Mouse (Mus musculus) stomach, embryonic 16.5 days (tissue): ENCODE measurements around the gene Serinc1. TPM values are rescaled to one million over a fixed set of nuclear protein-coding genes. Genes with fewer than 3 reads are reported as not detected.

Experiments used
- polyA plus RNA-seq: library from polyadenylated mRNA; unstranded; fragments of >200 nt; fragmentation: Nextera tagmentation; extraction: Ambion mirVana; gene quantifications from 2 replicates; pipeline ENCODE4 v1.2.1, GENCODE M21; 2015

Gene Serinc1
- polyA plus RNA-seq, 1 experiment from 2014 or later: 141 TPM

Other genes starting within 250 kb of the Serinc1 start
- gene Hsf2, start 46.1 kb downstream of the Serinc1 start, polyA plus RNA-seq: 21.3 and 21.8 TPM in 2 replicates
- 2.3 and 3.6 TPM in 2 replicates for gene Pkib, start 99.5 kb upstream of the Serinc1 start, polyA plus RNA-seq